Mouse (Mus musculus) adrenal gland, postnatal 14 days (tissue): ENCODE data around the gene Zfp768. TPM values are rescaled to one million over a fixed set of nuclear protein-coding genes. Genes with fewer than 3 reads are reported as not detected.
"Not testable (repeated sequence)": the region's sequence is repeated elsewhere in the genome, so short reads cannot be mapped to it uniquely, and the experiment has no call there.

Experiments used
- DNase-seq: peaks from one replicate; pipeline ENCODE4 v3.0.0; 2021; ENCODE audit warnings: mixed read lengths
- long read RNA-seq, 2 experiments: library from polyadenylated mRNA; stranded (forward); transcript quantifications; one replicate each; pipeline ENCODE4 v2.0.0; 2021
- total RNA-seq: library from RNA; stranded (reverse); gene quantifications from 2 replicates; pipeline ENCODE4 v1.2.3, GENCODE M21; 2021

Zfp768 gene
- total RNA-seq, result 31.2 and 33.3 TPM in 2 replicates
- long read RNA-seq, experiment 1, transcript Zfp768-201 (2 exons, 2,356 nt), result major isoform, 31 of 36 reads
- long read RNA-seq, experiment 1, partial matches to known transcripts, result 0 of 36 reads
- long read RNA-seq, experiment 1, other reads (novel, unspliced or antisense), result 5 of 36 reads
- long read RNA-seq, experiment 2, transcript Zfp768-201 (2 exons, 2,356 nt), result major isoform, 24 of 34 reads
- long read RNA-seq, experiment 2, partial matches to known transcripts, result 0 of 34 reads
- long read RNA-seq, experiment 2, other reads (novel, unspliced or antisense), result 10 of 34 reads

DNA sequence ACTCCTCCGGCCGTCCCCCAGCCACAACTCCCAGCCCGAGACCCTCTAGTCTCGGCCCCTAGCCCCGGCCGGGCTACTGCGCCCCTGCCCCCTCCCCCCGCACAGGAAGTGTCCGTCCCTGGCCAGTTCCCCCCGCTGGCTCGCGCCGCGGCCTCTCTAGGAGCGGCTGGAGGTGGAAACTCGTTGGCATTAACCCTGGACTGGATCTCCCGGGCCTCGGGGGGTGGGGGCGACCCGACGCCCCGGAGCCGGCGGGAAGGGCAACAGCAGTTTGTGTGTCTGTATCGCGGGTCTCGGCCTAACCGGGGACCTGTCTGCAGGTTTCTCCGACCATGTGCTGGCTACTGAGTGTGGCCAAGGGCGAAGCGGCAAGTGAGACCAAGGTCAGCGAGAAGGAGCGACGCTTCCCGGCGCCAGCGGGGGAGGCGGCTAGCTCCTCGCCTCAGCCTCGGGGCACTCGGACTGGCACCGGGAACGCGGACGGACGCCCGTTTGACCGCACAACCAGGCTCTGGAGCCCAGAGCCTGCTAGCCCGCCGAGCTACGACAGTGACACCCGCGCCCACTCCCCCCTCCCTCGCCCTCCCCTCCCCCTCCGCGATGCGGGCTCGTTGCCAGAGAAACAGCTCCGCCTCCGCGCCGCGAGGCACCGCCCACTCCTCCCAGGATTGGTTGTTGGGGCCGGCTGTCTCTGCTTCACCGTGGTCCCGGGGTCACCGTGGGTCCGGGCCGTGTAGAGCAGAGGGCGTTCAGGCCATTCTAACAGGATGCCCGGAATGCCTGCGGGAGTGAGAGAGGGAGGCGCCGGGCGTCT lies at the start of gene Zfp768:
Gene Zfp768 (minus strand): TSS at position 78 of the 814 bp plus-strand sequence.
- DNase-seq, result peak; percentile 98

- DNase-seq, result no peak
These were observed 48.5 kb upstream of the Zfp768 start for GRCm38 (mm10) chr7:127393944-127394333.

DNA sequence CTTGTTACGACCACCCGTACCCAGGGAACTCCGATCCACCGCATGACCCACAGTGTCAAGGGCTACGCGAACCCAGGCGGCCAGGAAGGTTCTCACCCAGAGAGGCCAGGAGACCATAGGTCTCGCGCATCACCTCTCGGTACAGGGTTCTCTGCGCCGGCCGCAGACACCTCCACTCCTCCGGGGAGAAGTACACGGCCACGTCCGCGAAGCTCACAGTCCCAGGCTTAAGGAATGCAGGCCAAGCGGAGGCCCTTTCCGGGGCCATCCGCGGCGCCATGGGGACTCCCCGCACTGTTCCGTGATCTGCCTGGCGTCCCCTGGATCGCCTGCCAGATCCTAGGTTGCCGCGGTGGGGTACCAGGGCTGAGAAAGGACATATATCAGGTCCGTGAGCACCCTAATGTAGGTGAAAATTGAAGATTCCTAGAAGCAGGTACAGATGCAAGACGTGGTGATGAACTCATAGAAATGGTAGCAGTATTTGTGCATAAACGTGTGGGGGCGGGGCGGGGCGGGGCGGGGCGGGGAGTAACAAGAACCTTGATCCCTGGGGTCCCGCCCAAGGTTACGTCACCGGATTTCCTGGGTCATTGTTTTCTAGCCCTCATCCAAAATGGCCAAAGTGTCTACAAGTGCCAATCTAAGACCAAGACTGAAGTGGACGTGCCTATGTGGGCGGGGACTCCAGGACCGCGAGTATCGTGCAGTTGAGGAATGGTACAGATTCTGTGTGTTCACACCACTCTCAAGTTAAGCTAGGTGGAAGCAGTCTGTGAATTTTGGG lies 48.0 kb upstream of the Zfp768 start, which contains the start of gene E430018J23Rik:
Gene E430018J23Rik (minus strand): TSS at position 473 of the 787 bp plus-strand sequence.
- DNase-seq, result peak; percentile 98

GRCm38 (mm10) chr7:127392251-127392824 lies 46.9 kb upstream of the Zfp768 start:
- no peak for DNase-seq

DNA sequence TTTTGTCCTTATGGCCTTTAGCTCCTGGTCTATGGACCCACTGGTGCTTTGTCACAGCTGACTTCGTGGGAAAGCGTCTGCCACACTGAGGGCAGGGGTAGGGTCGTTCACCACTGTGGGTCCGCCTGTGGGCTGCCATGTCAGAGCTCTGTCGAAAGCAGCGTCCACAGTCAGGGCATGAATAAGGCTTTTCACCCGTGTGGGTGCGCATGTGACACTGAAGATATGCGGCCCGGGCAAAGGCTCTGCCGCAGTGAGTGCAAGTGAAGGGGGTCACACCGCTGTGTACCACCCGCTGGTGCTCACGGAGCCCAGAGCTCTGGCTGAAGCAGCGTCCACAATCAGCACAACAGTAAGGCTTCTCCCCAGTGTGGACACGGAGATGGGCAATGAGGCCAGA lies 46.1 kb upstream of the Zfp768 start:
- DNase-seq, result no peak

- DNase-seq, result no peak
These were observed 44.9 kb upstream of the Zfp768 start for GRCm38 (mm10) chr7:127390306-127390705.

DNA sequence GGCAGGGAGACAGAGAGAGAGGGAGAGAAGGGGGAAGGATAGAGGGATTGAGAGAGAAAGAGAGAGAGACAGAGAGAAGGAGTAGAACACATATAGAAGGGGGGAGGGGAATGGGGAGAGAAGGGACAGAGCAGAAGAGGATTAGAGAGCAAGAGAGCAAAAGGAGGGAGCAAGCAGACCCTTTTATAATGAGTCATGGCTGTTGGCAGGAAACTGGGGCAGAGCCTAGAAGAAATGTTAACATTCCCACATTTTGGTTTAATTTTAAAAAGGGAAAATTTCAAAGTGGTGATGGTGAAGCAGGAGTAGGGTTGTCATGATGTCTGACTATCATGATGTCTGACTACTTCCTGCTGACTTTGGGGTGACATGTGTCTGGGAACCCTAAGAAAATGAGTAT lies 42.8 kb upstream of the Zfp768 start:
- DNase-seq, result not testable (repeated sequence)

GRCm38 (mm10) chr7:127386641-127387392 lies 41.4 kb upstream of the Zfp768 start, which contains the start of gene 9130019O22Rik:
9130019O22Rik (minus strand) TSS chr7:127387166.
- DNase-seq, result peak; percentile 94

GRCm38 (mm10) chr7:127385560-127385959 lies 40.2 kb upstream of the Zfp768 start:
- DNase-seq, result not testable (repeated sequence)

DNA sequence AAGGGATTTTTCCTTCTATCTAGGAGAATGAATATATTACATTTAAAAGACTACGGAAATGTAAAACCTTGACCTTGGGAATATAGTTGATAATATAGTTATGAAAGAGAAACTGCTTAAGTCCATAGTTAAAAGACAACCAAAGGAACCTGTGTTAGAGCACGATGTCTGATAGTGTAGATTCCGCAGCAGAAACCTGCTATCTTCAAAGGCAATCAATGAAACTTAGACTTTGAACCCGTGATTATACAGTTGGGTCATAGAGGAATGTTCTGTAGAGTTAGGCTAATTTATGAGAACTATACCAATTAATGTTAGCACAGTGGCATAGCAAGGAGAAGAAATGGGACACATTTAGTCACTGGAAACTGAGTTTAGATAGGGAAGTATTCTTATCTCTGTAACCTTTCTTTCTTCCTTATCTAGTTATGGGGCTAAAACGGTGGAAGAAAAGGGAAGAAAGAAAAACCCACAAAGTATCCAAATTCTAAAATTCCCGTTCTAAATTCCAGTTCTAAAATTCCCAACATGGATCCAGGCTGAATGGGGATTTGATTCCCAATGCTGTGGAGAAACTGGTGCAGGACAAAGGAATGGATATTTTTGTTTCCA lies 33.0 kb upstream of the Zfp768 start:
- no peak for DNase-seq

DNA sequence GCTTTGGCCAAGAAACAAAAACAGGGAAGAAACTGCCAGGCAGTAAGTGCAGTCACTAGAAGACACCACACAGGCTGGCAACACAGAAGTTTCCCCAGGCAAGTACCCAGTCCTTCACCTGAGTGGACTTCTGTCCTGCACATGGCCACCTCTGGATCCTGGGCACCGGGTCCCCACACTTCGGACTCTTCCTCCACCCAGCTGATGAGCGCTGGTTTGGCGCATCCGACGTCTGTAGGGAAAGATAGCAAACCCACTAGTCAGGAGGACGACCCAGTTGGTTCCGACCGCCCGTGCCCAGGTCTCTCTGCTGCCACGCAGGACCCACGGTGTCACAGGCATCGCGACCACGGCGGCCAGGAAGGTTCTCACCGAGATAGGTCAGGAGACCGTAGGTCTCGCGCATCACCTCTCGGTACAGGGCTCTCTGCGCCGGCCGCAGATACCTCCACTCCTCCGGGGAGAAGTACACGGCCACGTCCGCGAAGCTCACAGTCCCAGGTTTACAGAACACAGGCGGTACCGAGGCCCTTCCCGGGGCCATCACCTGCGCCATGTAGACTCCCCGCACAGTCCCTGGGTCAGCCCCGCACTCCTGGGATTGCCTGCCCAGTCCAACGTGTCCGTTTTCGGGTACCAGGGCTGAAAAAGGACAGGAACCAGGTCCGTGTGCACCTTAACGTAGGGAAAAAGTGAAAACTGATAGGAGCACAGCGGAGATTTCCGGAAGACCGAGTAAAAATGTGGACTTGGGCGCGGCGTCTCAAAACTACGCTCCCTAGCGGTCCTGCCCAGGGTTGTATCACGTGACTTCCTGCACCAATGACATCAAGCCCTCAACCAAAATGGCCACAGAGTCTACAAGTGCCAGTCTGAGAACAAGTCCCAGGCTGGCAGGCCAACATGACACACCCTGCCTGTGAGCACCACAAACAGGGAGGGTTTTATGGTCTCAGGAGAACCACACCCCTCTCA lies 30.2 kb upstream of the Zfp768 start, which contains the start of gene Zfp747:
Gene Zfp747 (minus strand): TSS at position 780 of the 975 bp plus-strand sequence.
- DNase-seq, result peak; percentile 95

GRCm38 (mm10) chr7:127371870-127372269 lies 26.5 kb upstream of the Zfp768 start:
- DNase-seq, result not testable (repeated sequence)

DNA sequence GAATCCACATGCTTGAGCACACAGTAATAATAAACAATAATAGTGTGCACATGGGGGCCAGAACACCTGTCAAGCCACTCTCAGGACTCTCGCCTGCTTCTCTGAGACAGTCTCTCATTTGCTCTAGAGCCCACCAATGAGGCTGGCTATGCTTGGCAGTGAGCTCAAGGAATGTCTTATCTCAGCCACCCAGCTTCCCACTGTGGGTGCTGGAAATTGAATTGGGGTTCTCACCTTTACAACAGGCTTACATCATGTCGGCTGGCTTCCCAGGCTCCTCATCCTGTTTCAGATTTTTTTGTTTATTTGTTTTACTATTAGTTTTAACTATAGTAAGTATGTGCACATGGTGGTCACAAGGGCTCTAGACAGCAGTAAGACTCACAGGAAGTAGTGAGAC lies 25.8 kb upstream of the Zfp768 start:
- DNase-seq, result no peak

DNA sequence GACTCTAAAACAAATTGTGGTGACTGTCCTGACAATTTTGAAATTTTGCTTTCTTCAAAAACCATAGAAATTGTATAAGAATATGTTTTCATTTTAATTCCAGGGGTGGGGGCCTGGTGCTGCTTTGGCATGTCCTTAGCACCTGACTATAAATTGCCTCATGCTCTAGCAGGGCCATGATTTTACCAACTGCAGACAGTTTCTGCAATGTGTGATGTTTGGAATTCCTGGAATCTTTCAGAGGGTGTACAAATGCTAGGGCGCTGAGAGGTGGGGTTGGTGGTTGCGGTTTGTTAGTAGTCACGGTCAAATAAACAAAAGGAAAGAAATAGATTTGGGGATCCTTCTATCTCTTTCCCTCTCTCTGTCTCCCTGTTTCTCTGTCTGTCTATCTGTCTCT lies 20.9 kb upstream of the Zfp768 start:
- no peak for DNase-seq

GRCm38 (mm10) chr7:127364166-127364565 lies 18.8 kb upstream of the Zfp768 start:
- DNase-seq, result no peak

DNA sequence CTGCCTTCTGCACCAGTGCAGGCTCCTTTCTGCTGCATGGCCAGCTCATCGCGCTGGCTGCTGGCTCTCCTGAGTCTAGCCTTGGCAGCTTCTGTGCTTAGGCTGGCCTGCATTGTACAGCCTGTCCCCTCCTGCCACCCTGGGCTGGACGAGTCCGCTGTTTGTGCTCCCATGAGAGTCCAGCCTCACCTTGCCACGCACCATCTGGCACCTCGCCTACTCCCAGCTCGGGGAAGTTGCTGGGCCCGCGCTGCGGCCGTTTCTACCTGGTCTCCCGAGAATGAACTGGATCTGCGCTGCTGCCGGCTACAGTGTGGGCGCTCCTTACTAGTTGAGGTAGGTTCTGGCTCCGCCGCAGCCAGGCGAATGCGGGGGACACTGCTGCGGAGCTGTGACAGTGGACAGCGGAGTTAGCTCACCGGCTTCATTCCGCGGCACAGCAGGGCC lies 18.1 kb upstream of the Zfp768 start:
- DNase-seq, result peak; percentile 57

DNA sequence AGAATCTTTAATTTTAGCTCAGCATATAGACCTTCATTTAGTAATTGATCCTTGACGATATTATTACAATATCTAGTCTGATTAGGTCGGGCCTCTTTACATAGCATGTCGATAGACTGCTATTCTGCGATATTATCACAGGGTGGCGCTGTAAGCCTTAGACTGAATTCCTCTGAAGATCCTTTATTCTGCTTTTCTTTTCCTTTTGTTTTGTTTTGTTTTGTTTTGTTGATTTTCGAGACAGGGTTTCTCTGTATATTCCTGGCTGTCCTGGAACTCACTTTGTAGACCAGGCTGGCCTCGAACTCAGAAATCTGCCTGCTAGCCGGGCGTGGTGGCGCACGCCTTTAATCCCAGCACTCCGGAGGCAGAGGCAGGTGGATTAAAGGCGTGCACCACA lies 17.0 kb upstream of the Zfp768 start:
- DNase-seq, result peak; percentile 50

DNA sequence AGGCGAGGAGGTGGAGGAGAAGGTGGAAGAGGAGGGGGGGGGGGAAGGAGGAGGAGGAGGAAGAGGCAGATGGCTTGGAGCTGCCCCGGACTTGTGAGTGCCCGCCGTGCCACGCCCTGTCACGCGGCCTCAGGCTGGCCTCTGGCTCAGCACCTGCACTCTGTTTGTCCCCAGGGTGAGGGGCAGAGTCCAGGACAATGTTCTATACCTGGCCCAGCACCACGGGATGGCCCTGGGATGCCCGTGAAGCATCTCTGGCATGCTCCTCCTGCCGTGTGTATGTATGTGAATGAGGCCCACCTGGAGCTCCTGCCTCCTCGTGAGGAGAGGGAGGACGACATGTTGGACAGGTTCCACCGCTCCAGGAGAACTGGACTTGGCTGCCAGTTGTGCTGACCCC lies 16.1 kb upstream of the Zfp768 start:
- DNase-seq, result no peak

- DNase-seq, result no peak
These were observed 14.9 kb upstream of the Zfp768 start for GRCm38 (mm10) chr7:127360265-127360664.
